Mouse (Mus musculus) heart, embryonic 10.5 days (tissue): ENCODE measurements around the gene Tob1. TPM values are rescaled to one million over a fixed set of nuclear protein-coding genes. Genes with fewer than 3 reads are reported as not detected.

Experiments used
- DNase-seq: peaks from one replicate; pipeline ENCODE4 v3.0.0-alpha.2; 2017; ENCODE audit warnings: low spot score
- H3K27ac ChIP-seq: fragments of 300-500 bp; sonication (generic); 2 replicates; pipeline ENCODE4 v1.5.1; 2016; ENCODE audit warnings: mild to moderate bottlenecking
- H3K27me3 ChIP-seq: fragments of 300-500 bp; sonication (generic); 2 replicates; pipeline ENCODE4 v1.6.1; 2016; ENCODE audit warnings: mild to moderate bottlenecking; ENCODE audit not compliant: poor library complexity, insufficient read depth, severe bottlenecking
- H3K36me3 ChIP-seq: fragments of 300-500 bp; sonication (generic); 2 replicates; pipeline ENCODE4 v1.6.1; 2016; ENCODE audit warnings: mild to moderate bottlenecking, moderate library complexity
- H3K4me1 ChIP-seq: fragments of 300-500 bp; sonication (generic); 2 replicates; pipeline ENCODE4 v1.6.1; 2016; ENCODE audit warnings: mild to moderate bottlenecking
- H3K4me3 ChIP-seq: fragments of 300-500 bp; sonication (generic); 2 replicates; pipeline ENCODE4 v1.5.1; 2016; ENCODE audit warnings: mild to moderate bottlenecking, moderate library complexity
- H3K9me3 ChIP-seq: fragments of 300-500 bp; sonication (generic); 2 replicates; pipeline ENCODE4 v1.6.1; 2016; ENCODE audit warnings: mild to moderate bottlenecking, moderate library complexity
- WGBS: fragments of 180-500 bp; shearing (Covaris S2); methylation state at CpG from one replicate; pipeline ENCODE4 v1.1.7; 2016; 5-methylcytosine and 5-hydroxymethylcytosine counted together
- polyA plus RNA-seq: library from polyadenylated mRNA; unstranded; fragments of >200 nt; fragmentation: Nextera tagmentation; extraction: Ambion mirVana; gene quantifications from 2 replicates; pipeline ENCODE4 v1.2.1, GENCODE M21; 2016

Gene Tob1
- 18.5 and 21.7 TPM in 2 replicates for polyA plus RNA-seq

- peak; percentile 100 for DNase-seq
- under 1% methylated on average over 52 of the region's 55 CpGs for WGBS
- Histone ChIP-seq H3K4me1 (peaks cover 14% of the 10 kb centered on the region), H3K36me3 (peaks cover 14% of the 10 kb centered on the region), H3K27me3 (no peaks in the 10 kb centered on the region), H3K4me3 (peak within 1 kb of the TSS; percentile 97), H3K27ac (peak within 1 kb of the TSS; percentile 99), H3K9me3 (no peaks in the 10 kb centered on the region)
These were observed at the start of gene Tob1 for GRCm38 (mm10) chr11:94211124-94211603. Gene Tob1 (plus strand): TSS chr11:94211454.

- no peaks in the 10 kb centered on the region for H3K36me3 ChIP-seq
- DNase-seq: no peak
- no peak overlapping the region for H3K4me3 ChIP-seq
- no peaks in the 10 kb centered on the region for H3K9me3 ChIP-seq
- H3K27me3 ChIP-seq: peaks cover 6% of the 10 kb centered on the region; the same call in 1 of the 2 replicates
- peak overlapping the region; percentile 81 for H3K27ac ChIP-seq
- peaks cover 41% of the 10 kb centered on the region for H3K4me1 ChIP-seq
- whole genome bisulfite sequencing: 79% methylated on average over 11 of the region's 11 CpGs
These were observed 49.2 kb upstream of the Tob1 start for GRCm38 (mm10) chr11:94161867-94162581.

GRCm38 (mm10) chr11:94163005-94163767, 48.1 kb upstream of the Tob1 start:
- Histone ChIP-seq H3K9me3 (no peaks in the 10 kb centered on the region), H3K27ac (no peak overlapping the region), H3K27me3 (no peaks in the 10 kb centered on the region), H3K4me3 (no peak overlapping the region), H3K36me3 (no peaks in the 10 kb centered on the region), H3K4me1 (peaks cover 43% of the 10 kb centered on the region)
- WGBS: 78% methylated on average over 9 of the region's 9 CpGs
- no peak for DNase-seq

GRCm38 (mm10) chr11:94165745-94166144, 45.5 kb upstream of the Tob1 start:
- Histone ChIP-seq H3K36me3 (no peaks in the 10 kb centered on the region), H3K4me3 (no peak overlapping the region), H3K27ac (no peak overlapping the region), H3K9me3 (no peaks in the 10 kb centered on the region), H3K4me1 (peaks cover 19% of the 10 kb centered on the region), H3K27me3 (no peaks in the 10 kb centered on the region)
- no peak for DNase-seq
- 74% methylated on average over 4 of the region's 4 CpGs for WGBS

- Histone ChIP-seq H3K36me3 (no peaks in the 10 kb centered on the region), H3K27ac (no peak overlapping the region), H3K4me3 (no peak overlapping the region), H3K4me1 (peaks cover 12% of the 10 kb centered on the region), H3K9me3 (no peaks in the 10 kb centered on the region), H3K27me3 (peaks cover 10% of the 10 kb centered on the region; the same call in 1 of the 2 replicates)
- 75% methylated on average over 5 of the region's 5 CpGs for WGBS
- DNase-seq: no peak
These were observed 43.0 kb upstream of the Tob1 start for GRCm38 (mm10) chr11:94168238-94168637.

GRCm38 (mm10) chr11:94169596-94169995, 41.7 kb upstream of the Tob1 start:
- no peak overlapping the region for H3K4me3 ChIP-seq
- no peaks in the 10 kb centered on the region for H3K36me3 ChIP-seq
- no peak overlapping the region for H3K27ac ChIP-seq
- WGBS: 72% methylated on average over 5 of the region's 5 CpGs
- H3K27me3 ChIP-seq: peaks cover 10% of the 10 kb centered on the region; the same call in 1 of the 2 replicates
- peaks cover 18% of the 10 kb centered on the region for H3K4me1 ChIP-seq
- DNase-seq: no peak
- no peaks in the 10 kb centered on the region for H3K9me3 ChIP-seq

GRCm38 (mm10) chr11:94171691-94172090, 39.6 kb upstream of the Tob1 start:
- no peak overlapping the region for H3K4me3 ChIP-seq
- peaks cover 15% of the 10 kb centered on the region; the same call in 1 of the 2 replicates for H3K27me3 ChIP-seq
- 81% methylated on average over 5 of the region's 5 CpGs for WGBS
- H3K27ac ChIP-seq: 0 out of 2 replicates have a peak overlapping the region, but pooled peaks have one; percentile 29
- no peak for DNase-seq
- H3K36me3 ChIP-seq: no peaks in the 10 kb centered on the region
- peaks cover 27% of the 10 kb centered on the region for H3K4me1 ChIP-seq
- no peaks in the 10 kb centered on the region for H3K9me3 ChIP-seq

- no peak overlapping the region for H3K4me3 ChIP-seq
- H3K27ac ChIP-seq: no peak overlapping the region
- 79% methylated on average over 9 of the region's 9 CpGs for WGBS
- no peaks in the 10 kb centered on the region for H3K36me3 ChIP-seq
- H3K9me3 ChIP-seq: no peaks in the 10 kb centered on the region
- DNase-seq: no peak
- peaks cover 23% of the 10 kb centered on the region for H3K4me1 ChIP-seq
- H3K27me3 ChIP-seq: peaks cover 15% of the 10 kb centered on the region; the same call in 1 of the 2 replicates
These were observed 39.1 kb upstream of the Tob1 start for GRCm38 (mm10) chr11:94172186-94172585.

GRCm38 (mm10) chr11:94173726-94174146, 37.5 kb upstream of the Tob1 start:
- H3K4me1 ChIP-seq: peaks cover 31% of the 10 kb centered on the region
- peaks cover 15% of the 10 kb centered on the region; the same call in 1 of the 2 replicates for H3K27me3 ChIP-seq
- 29% methylated on average over 4 of the region's 4 CpGs for whole genome bisulfite sequencing
- no peak overlapping the region for H3K4me3 ChIP-seq
- H3K27ac ChIP-seq: no peak overlapping the region
- H3K9me3 ChIP-seq: no peaks in the 10 kb centered on the region
- H3K36me3 ChIP-seq: no peaks in the 10 kb centered on the region
- no peak for DNase-seq

GRCm38 (mm10) chr11:94175288-94175687, 36.0 kb upstream of the Tob1 start:
- no peak for DNase-seq
- H3K4me3 ChIP-seq: no peak overlapping the region
- peaks cover 34% of the 10 kb centered on the region for H3K4me1 ChIP-seq
- H3K9me3 ChIP-seq: no peaks in the 10 kb centered on the region
- no peaks in the 10 kb centered on the region for H3K36me3 ChIP-seq
- H3K27me3 ChIP-seq: peaks cover 15% of the 10 kb centered on the region; the same call in 1 of the 2 replicates
- 69% methylated on average over 7 of the region's 7 CpGs for WGBS
- H3K27ac ChIP-seq: 0 out of 2 replicates have a peak overlapping the region, but pooled peaks have one; percentile 62

- Histone ChIP-seq H3K4me1 (peaks cover 38% of the 10 kb centered on the region), H3K9me3 (no peaks in the 10 kb centered on the region), H3K36me3 (no peaks in the 10 kb centered on the region), H3K27me3 (peaks cover 15% of the 10 kb centered on the region; the same call in 1 of the 2 replicates), H3K27ac (0 out of 2 replicates have a peak overlapping the region, but pooled peaks have one; percentile 62), H3K4me3 (no peak overlapping the region)
- no peak for DNase-seq
- WGBS: 52% methylated on average over 8 of the region's 8 CpGs
These were observed 35.6 kb upstream of the Tob1 start for GRCm38 (mm10) chr11:94175694-94176093.

GRCm38 (mm10) chr11:94177841-94178585, 33.2 kb upstream of the Tob1 start:
- WGBS: 68% methylated on average over 15 of the region's 15 CpGs
- H3K27me3 ChIP-seq: peaks cover 5% of the 10 kb centered on the region; the same call in 1 of the 2 replicates
- H3K4me3 ChIP-seq: no peak overlapping the region
- no peaks in the 10 kb centered on the region for H3K36me3 ChIP-seq
- H3K27ac ChIP-seq: peak overlapping the region; percentile 43; the same call in 1 of the 2 replicates
- no peaks in the 10 kb centered on the region for H3K9me3 ChIP-seq
- DNase-seq: no peak
- H3K4me1 ChIP-seq: peaks cover 33% of the 10 kb centered on the region
